Mouse (Mus musculus) bone marrow, adult 2 months (tissue): ENCODE measurements around the gene Iqsec2. TPM values are rescaled to one million over a fixed set of nuclear protein-coding genes. Genes with fewer than 3 reads are reported as not detected.

Source experiments
- H3K27ac ChIP-seq: fragments of 200-500 bp; 2 replicates; pipeline ENCODE4 v1.5.1; 2012; ENCODE audit warnings: low read depth, mild to moderate bottlenecking, control low read depth, inconsistent platforms, low read length; ENCODE audit not compliant: control insufficient read depth, poor library complexity, insufficient read depth
- H3K4me1 ChIP-seq: fragments of 200-500 bp; 2 replicates; pipeline ENCODE4 v1.6.1; 2011; ENCODE audit warnings: low read length; ENCODE audit not compliant: control insufficient read depth, insufficient read depth
- H3K4me3 ChIP-seq: fragments of 200-500 bp; replicated peaks from 2 replicates; pipeline ENCODE3; 2011; ENCODE audit warnings: mild to moderate bottlenecking, low read depth, low read length, control low read depth; ENCODE audit not compliant: control insufficient read depth
- CTCF ChIP-seq: fragments of 200-500 bp; IDR thresholded peaks from 2 replicates; pipeline ENCODE4 v1.5.1; 2011; ENCODE audit warnings: low read length, control low read depth; ENCODE audit not compliant: control insufficient read depth, insufficient read depth
- POLR2A ChIP-seq: fragments of 200-500 bp; IDR thresholded peaks from 2 replicates; pipeline ENCODE4 v1.6.1; 2011; ENCODE audit warnings: low read depth, mild to moderate bottlenecking, control low read depth, low read length, borderline replicate concordance; ENCODE audit not compliant: control insufficient read depth
- WGBS: fragments of 180-500 bp; shearing (Covaris S2); methylation state at CpG from one replicate; pipeline ENCODE4 v1.1.7; 2018; 5-methylcytosine and 5-hydroxymethylcytosine counted together
- polyA plus RNA-seq: library from polyadenylated mRNA; stranded (reverse); fragments of >200 nt; gene quantifications from 2 replicates; pipeline ENCODE4 v1.2.4, GENCODE M21; 2011; ENCODE audit warnings: low replicate concordance; ENCODE audit not compliant: missing spikeins, insufficient read depth, insufficient read length

Iqsec2 gene
- 3.6 and 4.4 TPM in 2 replicates for polyA plus RNA-seq

GRCm38 (mm10) chrX:152143941-152144741, at the start of gene Iqsec2:
Gene Iqsec2, plus strand, starts transcription at chrX:152144268.
- TF ChIP-seq POLR2A (no peak), CTCF (no peak)
- Histone ChIP-seq H3K4me3 (peak within 1 kb of the TSS; percentile 36), H3K4me1 (no peaks in the 10 kb centered on the region), H3K27ac (no peak within 1 kb of the TSS)
- WGBS: 17% methylated on average over 55 of the region's 78 CpGs

- H3K4me3 ChIP-seq: no peak overlapping the region
- no peak overlapping the region for H3K27ac ChIP-seq
- no peak for TF ChIP-seq CTCF
- no peak for TF ChIP-seq POLR2A
- H3K4me1 ChIP-seq: no peaks in the 10 kb centered on the region
- 55% methylated on average over 1 of the region's 1 CpGs for WGBS
Observed at GRCm38 (mm10) chrX:152097572-152097971, 46.5 kb upstream of the Iqsec2 start.

- H3K4me3 ChIP-seq: no peak overlapping the region
- no peak overlapping the region for H3K27ac ChIP-seq
- 56% methylated on average over 1 of the region's 1 CpGs for WGBS
- no peaks in the 10 kb centered on the region for H3K4me1 ChIP-seq
- no peak for TF ChIP-seq POLR2A
- TF ChIP-seq CTCF: no peak
Observed at GRCm38 (mm10) chrX:152121687-152122086, 22.4 kb upstream of the Iqsec2 start.

GRCm38 (mm10) chrX:152130777-152131176, 13.3 kb upstream of the Iqsec2 start:
- Histone ChIP-seq H3K4me1 (no peaks in the 10 kb centered on the region), H3K4me3 (no peak overlapping the region), H3K27ac (no peak overlapping the region)
- TF ChIP-seq POLR2A (no peak), CTCF (no peak)
- WGBS: 76% methylated on average over 3 of the region's 3 CpGs

GRCm38 (mm10) chrX:152132029-152132428, 12.0 kb upstream of the Iqsec2 start:
- no peak overlapping the region for H3K4me3 ChIP-seq
- 76% methylated on average over 2 of the region's 2 CpGs for WGBS

GRCm38 (mm10) chrX:152135195-152135594, 8.9 kb upstream of the Iqsec2 start:
- H3K4me3 ChIP-seq: no peak overlapping the region
- H3K27ac ChIP-seq: no peak overlapping the region
- WGBS: 87% methylated on average over 2 of the region's 2 CpGs
- no peaks in the 10 kb centered on the region for H3K4me1 ChIP-seq
- TF ChIP-seq CTCF: no peak
- no peak for TF ChIP-seq POLR2A

More at GRCm38 (mm10) chrX:152132029-152132428, 12.0 kb upstream of the Iqsec2 start:
- Histone ChIP-seq H3K27ac (no peak overlapping the region), H3K4me1 (no peaks in the 10 kb centered on the region)
- no peak for TF ChIP-seq POLR2A
- TF ChIP-seq CTCF: no peak

- no peak overlapping the region for H3K27ac ChIP-seq
- peak overlapping the region; percentile 36 for H3K4me3 ChIP-seq
- WGBS: 11% methylated on average over 42 of the region's 42 CpGs
- TF ChIP-seq CTCF (no peak), POLR2A (no peak)
- H3K4me1 ChIP-seq: no peaks in the 10 kb centered on the region
Observed at GRCm38 (mm10) chrX:152144742-152145214, 710 bp downstream of the Iqsec2 start.

GRCm38 (mm10) chrX:152146150-152146549, 2.1 kb downstream of the Iqsec2 start:
- TF ChIP-seq POLR2A: no peak
- no peak for TF ChIP-seq CTCF
- H3K4me1 ChIP-seq: no peaks in the 10 kb centered on the region
- no peak overlapping the region for H3K4me3 ChIP-seq
- WGBS: 44% methylated on average over 1 of the region's 1 CpGs
- no peak overlapping the region for H3K27ac ChIP-seq

GRCm38 (mm10) chrX:152146691-152147090, 2.6 kb downstream of the Iqsec2 start:
- no peak overlapping the region for H3K4me3 ChIP-seq
- H3K4me1 ChIP-seq: no peaks in the 10 kb centered on the region
- H3K27ac ChIP-seq: no peak overlapping the region
- WGBS: 55% methylated on average over 2 of the region's 2 CpGs
- no peak for TF ChIP-seq POLR2A
- TF ChIP-seq CTCF: no peak
